Mouse (Mus musculus) hindbrain, embryonic 10.5 days (tissue): Measurements from ENCODE around the gene Gtf3c4. TPM values are rescaled to one million over a fixed set of nuclear protein-coding genes. Genes with fewer than 3 reads are reported as not detected.

Source experiments
- DNase-seq: peaks from one replicate; pipeline ENCODE4 v3.0.0-alpha.2; 2017; ENCODE audit warnings: low spot score
- H3K27ac ChIP-seq: fragments of 300-500 bp; sonication (generic); 2 replicates; pipeline ENCODE4 v1.5.1; 2016; ENCODE audit warnings: mild to moderate bottlenecking, moderate library complexity
- H3K27me3 ChIP-seq: fragments of 300-500 bp; sonication (generic); 2 replicates; pipeline ENCODE4 v1.6.1; 2016; ENCODE audit warnings: mild to moderate bottlenecking; ENCODE audit not compliant: poor library complexity, insufficient read depth, severe bottlenecking
- H3K36me3 ChIP-seq: fragments of 300-500 bp; sonication (generic); 2 replicates; pipeline ENCODE4 v1.6.1; 2016; ENCODE audit warnings: mild to moderate bottlenecking, moderate library complexity
- H3K4me1 ChIP-seq: fragments of 300-500 bp; sonication (generic); replicated peaks from 2 replicates; pipeline ENCODE4 v1.6.1; 2016; ENCODE audit warnings: mild to moderate bottlenecking
- H3K4me3 ChIP-seq: fragments of 300-500 bp; sonication (generic); 2 replicates; pipeline ENCODE4 v1.5.1; 2016; ENCODE audit warnings: mild to moderate bottlenecking, moderate library complexity
- H3K9me3 ChIP-seq: fragments of 300-500 bp; sonication (generic); 2 replicates; pipeline ENCODE4 v1.6.1; 2016; ENCODE audit warnings: mild to moderate bottlenecking, moderate library complexity
- WGBS: fragments of 180-500 bp; shearing (Covaris S2); methylation state at CpG from one replicate; pipeline ENCODE4 v1.1.7; 2016; 5-methylcytosine and 5-hydroxymethylcytosine counted together
- polyA plus RNA-seq: library from polyadenylated mRNA; unstranded; fragments of >200 nt; fragmentation: Nextera tagmentation; extraction: Ambion mirVana; gene quantifications from 2 replicates; pipeline ENCODE4 v1.2.1, GENCODE M21; 2016

Gtf3c4 gene
- 21.1 and 23.7 TPM in 2 replicates for polyA plus RNA-seq

DNA sequence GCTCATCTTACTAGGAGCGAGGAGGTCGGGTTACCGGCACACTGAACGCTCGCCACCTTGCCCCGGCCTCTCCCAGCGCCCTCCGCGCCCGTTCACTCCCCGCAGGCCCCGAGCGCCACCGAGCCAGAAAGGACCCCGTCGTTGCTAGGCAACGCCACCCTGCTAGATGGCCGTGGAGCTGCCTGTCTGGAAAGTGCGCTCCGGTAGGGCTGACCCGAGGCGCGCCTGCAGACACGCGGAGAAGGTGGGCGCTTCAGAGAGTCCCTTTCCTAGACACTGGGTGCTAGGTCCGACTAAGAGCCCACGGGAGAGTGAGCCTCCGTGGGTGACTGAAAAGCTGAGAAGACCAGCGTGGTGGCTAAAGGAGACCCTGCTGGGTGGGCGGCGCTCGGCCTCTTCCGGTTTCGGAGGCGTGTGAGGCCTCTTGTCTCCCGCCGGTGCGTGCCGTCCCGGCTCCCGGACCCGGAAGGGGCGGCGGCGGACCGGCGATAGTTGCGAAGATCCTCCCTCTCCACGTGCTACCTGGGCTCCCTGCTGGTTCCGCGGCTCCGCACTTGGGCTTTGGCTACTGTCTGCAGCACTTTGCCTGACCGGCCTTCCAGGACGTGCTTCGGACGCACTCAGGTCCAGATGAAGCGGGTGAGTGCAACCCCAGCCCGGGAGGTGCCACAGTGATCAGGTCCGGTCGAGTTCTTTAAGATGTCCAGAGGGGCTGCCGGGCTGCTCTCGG, at the start of gene Gtf3c4, which contains the start of gene Ddx31:
TSS of gene Gtf3c4 (minus strand) at position 139 of the 730 bp plus-strand sequence.
TSS of gene Ddx31 (plus strand) at position 185 of the 730 bp plus-strand sequence.
- Histone ChIP-seq H3K4me1 (peaks cover 41% of the 10 kb centered on the region), H3K27me3 (no peaks in the 10 kb centered on the region), H3K9me3 (no peaks in the 10 kb centered on the region), H3K27ac (peak within 1 kb of the TSS; percentile 97), H3K4me3 (peak within 1 kb of the TSS; percentile 99), H3K36me3 (peaks cover 25% of the 10 kb centered on the region)
- peak; percentile 94 for DNase-seq
- whole genome bisulfite sequencing: under 1% methylated on average over 63 of the region's 63 CpGs

DNA sequence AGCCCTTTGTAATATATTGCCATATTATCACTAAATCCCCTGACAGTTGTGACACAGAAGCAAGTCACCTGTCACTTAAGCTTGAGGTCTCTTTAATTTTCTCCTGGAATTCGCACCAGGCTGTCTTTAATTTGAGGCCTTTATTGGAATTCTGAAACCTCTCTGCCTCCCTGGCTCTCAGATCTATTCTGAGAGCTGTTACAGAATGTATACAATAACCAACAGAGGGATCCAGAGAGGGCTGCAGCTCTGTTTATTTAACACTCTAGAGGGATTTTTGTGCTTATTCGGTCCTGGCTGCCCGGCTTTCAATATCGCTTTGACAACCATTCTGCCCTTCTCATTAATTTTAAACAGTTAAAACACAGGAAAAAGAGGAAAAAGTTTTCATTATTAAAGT, 44.8 kb upstream of the Gtf3c4 start:
- Histone ChIP-seq H3K4me3 (no peak overlapping the region), H3K27ac (no peak overlapping the region), H3K9me3 (no peaks in the 10 kb centered on the region), H3K27me3 (no peaks in the 10 kb centered on the region), H3K4me1 (no peaks in the 10 kb centered on the region), H3K36me3 (peaks cover 75% of the 10 kb centered on the region)
- WGBS: 87% methylated on average over 4 of the region's 4 CpGs
- DNase-seq: no peak

DNA sequence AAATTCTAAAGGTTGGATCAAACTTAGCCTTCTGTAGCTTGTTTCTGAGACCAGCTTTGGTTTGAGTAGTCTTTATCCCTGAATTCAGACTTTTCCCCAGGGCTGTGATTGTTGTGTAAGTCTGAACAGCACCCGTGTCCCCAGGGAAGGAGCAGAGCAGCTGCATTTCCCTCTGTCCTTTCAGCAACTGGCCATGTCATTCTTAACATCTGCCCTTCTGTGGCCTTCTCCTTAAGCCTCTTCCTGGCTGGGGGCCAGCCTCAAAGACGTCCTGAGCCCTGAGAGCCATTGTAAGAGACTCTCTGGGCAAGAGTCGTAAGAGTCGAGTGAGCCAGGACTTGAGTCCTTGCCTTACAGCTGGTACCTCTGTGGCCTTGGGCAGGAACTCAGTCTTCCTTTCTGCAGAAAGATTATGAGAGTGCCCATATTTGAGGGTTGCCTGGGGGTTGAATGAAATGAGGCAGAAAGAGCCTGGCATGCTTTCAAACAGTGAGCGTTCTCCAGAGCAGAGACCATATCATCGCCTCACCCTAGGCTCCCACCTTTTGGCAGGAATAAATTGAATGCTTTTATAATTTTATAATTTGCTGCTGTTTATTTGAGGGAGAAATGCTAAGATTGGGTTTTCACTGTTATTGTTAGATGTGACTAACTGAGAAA, 42.8 kb upstream of the Gtf3c4 start:
- DNase-seq: no peak
- Histone ChIP-seq H3K4me1 (no peaks in the 10 kb centered on the region), H3K9me3 (no peaks in the 10 kb centered on the region), H3K27ac (no peak overlapping the region), H3K4me3 (no peak overlapping the region), H3K27me3 (no peaks in the 10 kb centered on the region), H3K36me3 (peaks cover 70% of the 10 kb centered on the region)
- WGBS: 84% methylated on average over 6 of the region's 6 CpGs

DNA sequence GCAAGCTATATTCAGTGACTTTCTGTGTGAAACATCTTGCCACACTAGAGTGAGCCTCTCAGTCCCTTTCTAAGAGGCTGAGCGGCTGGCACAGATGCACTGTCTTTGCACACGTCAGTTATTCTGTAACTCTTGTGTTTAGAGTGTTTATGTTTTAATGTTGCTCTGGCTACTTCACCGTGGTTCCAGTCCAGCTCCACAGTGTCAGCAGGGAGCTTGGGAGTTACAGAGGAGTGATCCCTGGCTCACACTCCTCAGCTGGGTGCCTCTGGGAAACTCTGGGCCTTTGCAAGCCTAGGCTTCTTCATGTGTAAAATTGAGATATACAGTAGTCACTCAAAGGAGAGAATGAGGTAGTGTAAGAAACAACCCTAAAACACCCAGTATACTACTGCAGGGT, 41.9 kb upstream of the Gtf3c4 start:
- H3K4me3 ChIP-seq: no peak overlapping the region
- no peaks in the 10 kb centered on the region for H3K4me1 ChIP-seq
- H3K36me3 ChIP-seq: peaks cover 70% of the 10 kb centered on the region
- no peak for DNase-seq
- H3K9me3 ChIP-seq: no peaks in the 10 kb centered on the region
- no peak overlapping the region for H3K27ac ChIP-seq
- 90% methylated on average over 3 of the region's 3 CpGs for WGBS
- H3K27me3 ChIP-seq: no peaks in the 10 kb centered on the region

DNA sequence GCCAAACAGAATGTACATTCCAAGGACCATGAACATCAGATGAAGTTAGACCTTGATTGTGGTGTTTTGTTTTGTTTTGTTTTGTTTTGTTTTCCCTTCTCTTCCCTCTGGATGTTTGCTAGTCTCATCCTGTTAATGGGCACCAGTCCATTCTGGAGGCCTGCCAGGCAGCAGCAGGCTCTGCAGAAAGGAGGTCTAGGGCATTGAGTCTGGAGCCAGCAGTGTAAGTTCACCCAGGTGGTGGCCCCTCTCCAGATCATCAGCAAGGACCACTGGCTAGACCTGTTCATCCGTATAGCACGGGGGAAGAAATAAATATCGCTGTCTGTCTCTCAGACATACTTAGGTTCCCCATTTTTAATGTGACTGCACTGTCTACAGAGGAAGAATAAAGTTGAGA, 41.1 kb upstream of the Gtf3c4 start:
- DNase-seq: no peak
- WGBS: 94% methylated on average over 3 of the region's 3 CpGs
- H3K36me3 ChIP-seq: peaks cover 71% of the 10 kb centered on the region

DNA sequence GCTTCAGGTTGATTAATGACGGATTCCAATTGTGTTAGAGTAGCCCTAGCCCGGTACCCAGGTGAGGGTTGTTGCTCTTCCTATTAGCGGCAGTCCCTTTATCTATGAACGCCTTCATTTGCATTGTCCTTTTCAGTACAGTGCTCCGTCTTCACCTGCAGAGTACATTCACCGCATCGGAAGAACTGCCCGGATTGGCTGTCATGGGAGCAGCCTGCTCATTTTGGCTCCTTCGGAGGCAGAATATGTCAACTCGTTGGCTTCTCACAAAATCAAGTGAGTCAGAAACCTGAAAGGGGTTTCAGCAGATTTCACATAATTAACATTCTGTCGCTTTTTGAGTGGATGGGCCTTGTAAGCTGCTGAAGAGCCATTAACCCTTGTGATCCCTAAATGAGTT, 35.4 kb upstream of the Gtf3c4 start:
- no peaks in the 10 kb centered on the region for H3K4me1 ChIP-seq
- H3K9me3 ChIP-seq: no peaks in the 10 kb centered on the region
- WGBS: 93% methylated on average over 11 of the region's 11 CpGs
- H3K27me3 ChIP-seq: no peaks in the 10 kb centered on the region
- H3K27ac ChIP-seq: no peak overlapping the region
- H3K36me3 ChIP-seq: peaks cover 59% of the 10 kb centered on the region
- no peak overlapping the region for H3K4me3 ChIP-seq
- DNase-seq: no peak

More for the DNA sequence above, 41.1 kb upstream of the Gtf3c4 start:
- Histone ChIP-seq H3K4me1 (no peaks in the 10 kb centered on the region), H3K9me3 (no peaks in the 10 kb centered on the region), H3K27ac (no peak overlapping the region), H3K4me3 (no peak overlapping the region), H3K27me3 (no peaks in the 10 kb centered on the region)

DNA sequence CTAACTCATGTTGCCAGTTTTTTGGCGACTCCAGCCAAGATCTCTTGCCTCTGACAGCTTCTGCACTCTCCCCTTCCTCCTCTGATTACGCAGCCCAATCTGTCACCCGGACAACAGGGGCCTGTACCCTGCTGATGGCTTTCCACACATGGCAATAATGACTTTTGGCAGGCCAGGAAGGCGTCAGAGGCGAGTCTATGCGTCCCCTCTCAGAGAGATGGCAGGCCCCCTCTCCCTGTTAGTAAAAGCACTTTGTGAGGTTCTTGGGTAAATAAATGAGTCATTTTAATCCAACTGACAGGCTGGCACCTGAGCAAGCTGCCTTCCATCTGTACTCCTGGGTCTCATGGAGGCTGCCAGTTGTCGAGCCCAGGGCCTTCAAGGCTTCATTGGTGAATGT, 27.3 kb upstream of the Gtf3c4 start:
- no peak for DNase-seq
- 83% methylated on average over 7 of the region's 7 CpGs for WGBS
- H3K4me1 ChIP-seq: no peaks in the 10 kb centered on the region
- no peak overlapping the region for H3K27ac ChIP-seq
- H3K27me3 ChIP-seq: no peaks in the 10 kb centered on the region
- H3K36me3 ChIP-seq: peaks cover 76% of the 10 kb centered on the region
- H3K9me3 ChIP-seq: no peaks in the 10 kb centered on the region
- H3K4me3 ChIP-seq: no peak overlapping the region

DNA sequence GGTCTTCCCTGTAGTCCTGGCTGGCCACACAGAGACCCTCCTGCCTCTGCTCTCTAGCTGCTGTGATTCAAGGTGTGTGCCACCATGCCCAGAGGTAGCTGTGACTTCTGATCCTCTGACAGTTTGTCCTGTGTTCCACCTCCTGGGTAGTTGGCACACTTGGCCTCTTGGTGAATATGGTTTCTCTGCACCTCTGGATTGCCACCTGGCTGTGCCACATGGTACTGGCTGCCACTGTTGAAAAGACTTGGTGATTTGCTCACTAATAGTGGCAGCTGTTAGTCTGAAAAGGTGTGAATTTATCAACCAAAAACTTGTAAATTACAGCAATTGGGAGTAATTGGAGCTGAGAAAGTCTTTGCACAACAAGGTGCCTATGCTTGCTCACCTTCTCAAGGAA, 23.7 kb upstream of the Gtf3c4 start:
- no peak for DNase-seq
- no peaks in the 10 kb centered on the region for H3K27me3 ChIP-seq
- H3K36me3 ChIP-seq: peaks cover 98% of the 10 kb centered on the region
- no peak overlapping the region for H3K27ac ChIP-seq
- no peaks in the 10 kb centered on the region for H3K4me1 ChIP-seq
- H3K4me3 ChIP-seq: no peak overlapping the region
- H3K9me3 ChIP-seq: no peaks in the 10 kb centered on the region

DNA sequence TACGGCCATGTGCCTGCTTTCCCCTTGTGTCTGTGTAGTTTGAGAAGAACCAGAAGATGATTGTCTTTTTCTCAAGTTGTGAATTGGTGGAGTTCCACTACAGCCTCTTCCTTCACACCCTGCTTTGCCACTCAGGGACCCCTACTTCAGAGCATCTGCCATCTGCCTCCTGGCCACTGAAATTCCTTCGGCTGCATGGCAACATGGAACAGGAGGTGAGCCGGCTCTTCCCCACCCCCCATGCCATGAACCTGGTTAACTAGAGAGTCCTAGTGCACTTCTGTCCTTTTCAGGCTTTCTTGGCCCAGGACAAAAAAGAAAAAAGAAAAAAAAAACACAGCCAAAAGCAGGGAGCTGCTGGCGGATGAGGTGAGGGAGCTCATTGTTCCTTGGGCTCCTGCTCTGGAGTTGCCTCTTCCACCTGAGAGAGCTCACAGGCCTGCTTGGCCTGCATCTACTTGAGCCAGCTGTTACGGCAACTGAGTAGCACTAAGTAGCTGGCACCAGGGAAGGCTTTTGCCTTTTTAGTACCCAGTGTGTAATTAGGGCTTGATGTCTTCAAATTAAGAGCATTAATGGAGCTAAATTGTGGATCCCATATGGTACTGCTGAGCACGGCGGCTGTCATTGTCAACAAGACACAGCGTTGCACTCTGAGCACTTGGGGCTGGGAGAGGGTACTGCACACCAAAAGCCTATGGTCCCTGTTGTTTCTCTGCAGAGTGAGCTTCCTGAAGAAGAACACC, 20.7 kb upstream of the Gtf3c4 start:
- H3K9me3 ChIP-seq: no peaks in the 10 kb centered on the region
- no peak for DNase-seq
- no peak overlapping the region for H3K27ac ChIP-seq
- peaks cover 97% of the 10 kb centered on the region for H3K36me3 ChIP-seq
- WGBS: 95% methylated on average over 8 of the region's 8 CpGs
- H3K4me1 ChIP-seq: no peaks in the 10 kb centered on the region
- H3K27me3 ChIP-seq: no peaks in the 10 kb centered on the region
- H3K4me3 ChIP-seq: no peak overlapping the region

DNA sequence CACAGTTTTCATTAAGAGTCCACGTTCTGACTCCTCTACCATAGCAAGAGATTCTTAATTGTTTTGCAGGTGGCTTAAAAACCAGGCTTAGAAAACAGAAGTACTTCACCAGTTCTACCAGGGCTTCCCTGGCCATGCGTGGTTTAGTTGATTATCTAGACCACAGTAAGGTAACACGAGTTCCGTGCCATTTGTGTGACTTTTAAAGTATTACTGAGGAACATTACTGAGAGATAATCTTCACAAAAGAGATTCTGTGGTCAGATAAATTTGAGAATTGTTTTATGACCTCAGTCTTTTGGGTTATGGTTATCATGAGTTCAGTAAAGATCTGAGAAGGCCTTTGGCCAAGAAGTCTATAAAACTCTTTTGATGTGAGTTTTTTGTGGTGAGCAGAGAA, 19.1 kb upstream of the Gtf3c4 start:
- WGBS: 90% methylated on average over 4 of the region's 4 CpGs
- Histone ChIP-seq H3K27me3 (no peaks in the 10 kb centered on the region), H3K9me3 (no peaks in the 10 kb centered on the region), H3K27ac (no peak overlapping the region), H3K4me3 (no peak overlapping the region), H3K4me1 (no peaks in the 10 kb centered on the region), H3K36me3 (peaks cover 97% of the 10 kb centered on the region)
- DNase-seq: no peak

DNA sequence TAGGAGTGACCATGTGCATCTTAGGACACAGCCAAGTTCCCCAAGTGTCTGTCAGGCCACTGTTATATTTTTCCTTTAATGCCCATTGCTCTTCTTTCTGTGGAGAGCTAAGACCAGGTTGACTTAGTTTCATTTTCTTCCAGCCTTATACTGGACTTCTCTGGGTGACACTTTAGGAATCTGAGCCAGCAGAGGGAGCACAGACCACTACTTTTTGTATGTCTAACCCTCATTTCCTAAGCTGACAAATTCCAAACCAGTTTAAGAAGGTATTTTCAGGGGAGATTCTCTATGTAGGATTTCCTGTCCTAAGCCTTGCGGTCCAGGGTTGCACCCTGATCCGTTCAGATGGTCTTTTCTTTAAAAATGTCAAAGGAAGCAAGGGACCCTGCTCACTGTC, 15.6 kb upstream of the Gtf3c4 start:
- Histone ChIP-seq H3K27me3 (no peaks in the 10 kb centered on the region), H3K27ac (no peak overlapping the region), H3K4me1 (no peaks in the 10 kb centered on the region), H3K9me3 (no peaks in the 10 kb centered on the region), H3K36me3 (peaks cover 87% of the 10 kb centered on the region), H3K4me3 (no peak overlapping the region)
- DNase-seq: no peak
- 92% methylated on average over 2 of the region's 2 CpGs for WGBS

DNA sequence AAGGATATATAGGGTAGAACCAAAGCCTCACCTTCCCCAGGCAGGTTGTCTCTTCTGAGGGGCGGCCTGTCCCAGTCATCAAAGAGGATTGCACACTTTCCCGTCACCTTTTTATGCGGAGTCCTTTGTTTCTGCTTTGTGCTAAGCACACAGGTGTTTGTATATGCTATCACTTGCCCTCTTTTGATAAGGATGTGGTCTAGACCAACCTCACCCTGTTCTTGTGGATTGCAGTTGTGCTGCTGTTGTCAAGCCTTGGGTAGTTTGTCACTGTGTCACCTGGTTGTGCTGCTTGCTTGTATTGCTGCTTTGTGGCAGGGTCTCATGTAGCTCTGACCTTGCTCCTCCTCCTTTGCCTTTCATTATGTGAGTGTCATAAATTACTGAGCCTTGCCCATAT, 12.4 kb upstream of the Gtf3c4 start:
- no peaks in the 10 kb centered on the region for H3K9me3 ChIP-seq
- WGBS: 98% methylated on average over 3 of the region's 3 CpGs

DNA sequence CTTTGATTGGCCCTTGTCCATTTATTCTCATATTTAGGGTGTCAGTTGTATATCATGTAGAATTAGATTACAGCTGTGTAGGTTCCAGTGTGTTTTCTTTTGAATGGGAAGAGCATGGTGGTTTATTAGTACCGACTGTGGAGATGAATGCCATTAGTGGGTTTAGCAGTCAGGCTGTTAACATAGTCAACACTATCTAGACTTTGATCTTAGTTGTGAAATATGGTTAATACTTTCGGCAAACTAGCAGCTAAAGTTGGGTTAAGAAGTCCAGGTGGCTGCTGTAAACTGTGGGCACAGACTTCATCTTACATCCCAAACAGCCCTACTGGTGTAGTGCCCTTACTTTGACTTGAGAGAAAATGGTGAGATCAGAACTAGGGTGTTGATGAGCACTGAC, 8.7 kb upstream of the Gtf3c4 start:
- WGBS: 91% methylated on average over 2 of the region's 2 CpGs
- no peaks in the 10 kb centered on the region for H3K27me3 ChIP-seq
- DNase-seq: no peak
- no peak overlapping the region for H3K27ac ChIP-seq
- no peaks in the 10 kb centered on the region for H3K9me3 ChIP-seq
- H3K4me1 ChIP-seq: no peaks in the 10 kb centered on the region
- peaks cover 93% of the 10 kb centered on the region for H3K36me3 ChIP-seq
- no peak overlapping the region for H3K4me3 ChIP-seq

More for the DNA sequence above, 12.4 kb upstream of the Gtf3c4 start:
- DNase-seq: no peak
- Histone ChIP-seq H3K4me3 (no peak overlapping the region), H3K4me1 (no peaks in the 10 kb centered on the region), H3K36me3 (peaks cover 88% of the 10 kb centered on the region), H3K27me3 (no peaks in the 10 kb centered on the region), H3K27ac (no peak overlapping the region)
